Mouse (Mus musculus): ENCODE data around the gene Palm2. TPM values are rescaled to one million over a fixed set of nuclear protein-coding genes. Genes with fewer than 3 reads are reported as not detected.

The Palm2 gene
- polyA plus RNA-seq, 1 experiment from 2014 or later = 3.9 TPM

- peaks cover 10% of the 10 kb centered on the region for H3K4me1 ChIP-seq
- 90% methylated on average over 6 of the region's 6 CpGs for WGBS
- H3K36me3 ChIP-seq = no peaks in the 10 kb centered on the region
- no peak overlapping the region for H3K27ac ChIP-seq
- no peaks in the 10 kb centered on the region for H3K9me3 ChIP-seq (replicated peaks)
- DNase-seq (ENCODE audit: low spot score) = no peak
- H3K4me3 ChIP-seq = no peak overlapping the region
- no peaks in the 10 kb centered on the region for H3K27me3 ChIP-seq (ENCODE audit: low read depth, poor library complexity, severe bottlenecking)
Measured at GRCm38 (mm10) chr4:57585281-57585800, 151.3 kb downstream of the Palm2 start.

GRCm38 (mm10) chr4:57586933-57587658, 153.0 kb downstream of the Palm2 start:
- WGBS = 68% methylated on average over 7 of the region's 7 CpGs
- Histone ChIP-seq H3K4me3 (no peak overlapping the region), H3K9me3 (replicated peaks) (no peaks in the 10 kb centered on the region), H3K27ac (no peak overlapping the region), H3K27me3 (ENCODE audit: low read depth, poor library complexity, severe bottlenecking) (no peaks in the 10 kb centered on the region), H3K36me3 (no peaks in the 10 kb centered on the region), H3K4me1 (peaks cover 10% of the 10 kb centered on the region)
- DNase-seq (ENCODE audit: low spot score) = no peak

GRCm38 (mm10) chr4:57588356-57588755, 154.3 kb downstream of the Palm2 start:
- no peak for DNase-seq (ENCODE audit: low spot score)
- Histone ChIP-seq H3K36me3 (no peaks in the 10 kb centered on the region), H3K9me3 (replicated peaks) (no peaks in the 10 kb centered on the region), H3K4me1 (peaks cover 10% of the 10 kb centered on the region), H3K27me3 (ENCODE audit: low read depth, poor library complexity, severe bottlenecking) (no peaks in the 10 kb centered on the region), H3K4me3 (no peak overlapping the region), H3K27ac (no peak overlapping the region)
- 89% methylated on average over 1 of the region's 1 CpGs for WGBS

- Histone ChIP-seq H3K27me3 (ENCODE audit: low read depth, poor library complexity, severe bottlenecking) (no peaks in the 10 kb centered on the region), H3K36me3 (no peaks in the 10 kb centered on the region), H3K4me3 (no peak overlapping the region), H3K9me3 (replicated peaks) (no peaks in the 10 kb centered on the region), H3K27ac (no peak overlapping the region), H3K4me1 (no peaks in the 10 kb centered on the region)
- DNase-seq (ENCODE audit: low spot score) = no peak
- whole genome bisulfite sequencing = 89% methylated on average over 4 of the region's 4 CpGs
Measured at GRCm38 (mm10) chr4:57592751-57593150, 158.7 kb downstream of the Palm2 start.

- Histone ChIP-seq H3K27me3 (ENCODE audit: low read depth, poor library complexity, severe bottlenecking) (no peaks in the 10 kb centered on the region), H3K36me3 (no peaks in the 10 kb centered on the region), H3K27ac (no peak overlapping the region), H3K4me1 (0 out of 2 replicates have a peak, but pooled peaks cover 5% of the 10 kb centered on the region), H3K4me3 (no peak overlapping the region), H3K9me3 (replicated peaks) (no peaks in the 10 kb centered on the region)
- WGBS = 95% methylated on average over 6 of the region's 6 CpGs
- no peak for DNase-seq (ENCODE audit: low spot score)
Measured at GRCm38 (mm10) chr4:57599946-57600345, 165.9 kb downstream of the Palm2 start.

- WGBS = 92% methylated on average over 11 of the region's 11 CpGs
- H3K4me3 ChIP-seq = no peak overlapping the region
- no peak overlapping the region for H3K27ac ChIP-seq
- H3K4me1 ChIP-seq = 0 out of 2 replicates have a peak, but pooled peaks cover 5% of the 10 kb centered on the region
- DNase-seq (ENCODE audit: low spot score) = no peak
- H3K9me3 ChIP-seq (replicated peaks) = no peaks in the 10 kb centered on the region
- H3K36me3 ChIP-seq = no peaks in the 10 kb centered on the region
- H3K27me3 ChIP-seq (ENCODE audit: low read depth, poor library complexity, severe bottlenecking) = no peaks in the 10 kb centered on the region
Measured at GRCm38 (mm10) chr4:57600685-57601457, 166.8 kb downstream of the Palm2 start.

GRCm38 (mm10) chr4:57601458-57601835, 167.4 kb downstream of the Palm2 start:
- Histone ChIP-seq H3K36me3 (no peaks in the 10 kb centered on the region), H3K4me3 (no peak overlapping the region), H3K27me3 (ENCODE audit: low read depth, poor library complexity, severe bottlenecking) (no peaks in the 10 kb centered on the region), H3K27ac (no peak overlapping the region), H3K9me3 (replicated peaks) (no peaks in the 10 kb centered on the region), H3K4me1 (peaks cover 5% of the 10 kb centered on the region; the same call in 1 of the 2 replicates)
- WGBS = 79% methylated on average over 9 of the region's 9 CpGs
- DNase-seq (ENCODE audit: low spot score) = no peak

GRCm38 (mm10) chr4:57601903-57602617, 168.0 kb downstream of the Palm2 start:
- no peak overlapping the region for H3K27ac ChIP-seq
- 84% methylated on average over 10 of the region's 10 CpGs for WGBS

GRCm38 (mm10) chr4:57606258-57606657, 172.2 kb downstream of the Palm2 start:
- no peaks in the 10 kb centered on the region for H3K27me3 ChIP-seq (ENCODE audit: low read depth, poor library complexity, severe bottlenecking)
- WGBS = 93% methylated on average over 3 of the region's 3 CpGs
- no peak overlapping the region for H3K27ac ChIP-seq
- H3K36me3 ChIP-seq = no peaks in the 10 kb centered on the region
- H3K4me3 ChIP-seq = no peak overlapping the region
- H3K9me3 ChIP-seq (replicated peaks) = no peaks in the 10 kb centered on the region
- no peak for DNase-seq (ENCODE audit: low spot score)
- peaks cover 33% of the 10 kb centered on the region for H3K4me1 ChIP-seq

More at GRCm38 (mm10) chr4:57601903-57602617, 168.0 kb downstream of the Palm2 start:
- Histone ChIP-seq H3K4me3 (no peak overlapping the region), H3K4me1 (peaks cover 10% of the 10 kb centered on the region), H3K9me3 (replicated peaks) (no peaks in the 10 kb centered on the region), H3K36me3 (no peaks in the 10 kb centered on the region), H3K27me3 (ENCODE audit: low read depth, poor library complexity, severe bottlenecking) (no peaks in the 10 kb centered on the region)
- no peak for DNase-seq (ENCODE audit: low spot score)

- H3K4me1 ChIP-seq = peaks cover 43% of the 10 kb centered on the region
- H3K27me3 ChIP-seq (ENCODE audit: low read depth, poor library complexity, severe bottlenecking) = no peaks in the 10 kb centered on the region
- H3K36me3 ChIP-seq = no peaks in the 10 kb centered on the region
- H3K4me3 ChIP-seq = peak overlapping the region; percentile 6; the same call in 1 of the 2 replicates
- peak overlapping the region; percentile 67 for H3K27ac ChIP-seq
- peak; percentile 93 for DNase-seq (ENCODE audit: low spot score)
- H3K9me3 ChIP-seq (replicated peaks) = no peaks in the 10 kb centered on the region
- WGBS = 40% methylated on average over 22 of the region's 22 CpGs
Measured at GRCm38 (mm10) chr4:57607247-57607942, 173.3 kb downstream of the Palm2 start.

GRCm38 (mm10) chr4:57611303-57612077, 177.4 kb downstream of the Palm2 start:
- peak; percentile 73 for DNase-seq (ENCODE audit: low spot score)
- WGBS = 28% methylated on average over 17 of the region's 17 CpGs
- peak overlapping the region; percentile 79 for H3K27ac ChIP-seq
- peaks cover 48% of the 10 kb centered on the region for H3K4me1 ChIP-seq
- H3K4me3 ChIP-seq = peak overlapping the region; percentile 33
- H3K27me3 ChIP-seq (ENCODE audit: low read depth, poor library complexity, severe bottlenecking) = no peaks in the 10 kb centered on the region
- no peaks in the 10 kb centered on the region for H3K9me3 ChIP-seq (replicated peaks)
- no peaks in the 10 kb centered on the region for H3K36me3 ChIP-seq

All from limb, embryonic 10.5 days (tissue).